Mouse (Mus musculus) kidney, embryonic 15.5 days (tissue): ENCODE measurements around the gene Zfyve1. TPM values are rescaled to one million over a fixed set of nuclear protein-coding genes. Genes with fewer than 3 reads are reported as not detected.

Experiments
- ATAC-seq: fragments of 200-750 bp; cut with Nextera tagmentation; replicated peaks from 2 replicates; pipeline ENCODE4 v1.8.0; 2017; ENCODE audit warnings: moderate TSS enrichment; ENCODE audit not compliant: low FRiP score
- H3K27ac ChIP-seq: fragments of 300-500 bp; sonication (generic); 2 replicates; pipeline ENCODE4 v1.5.1; 2015; ENCODE audit warnings: mild to moderate bottlenecking, inconsistent platforms
- H3K27me3 ChIP-seq: fragments of 300-500 bp; sonication (generic); 2 replicates; pipeline ENCODE4 v1.6.1; 2015; ENCODE audit warnings: inconsistent platforms
- H3K36me3 ChIP-seq: fragments of 300-500 bp; sonication (generic); 2 replicates; pipeline ENCODE4 v1.6.1; 2015; ENCODE audit warnings: inconsistent platforms
- H3K4me1 ChIP-seq: fragments of 300-500 bp; sonication (generic); 2 replicates; pipeline ENCODE4 v1.6.1; 2015; ENCODE audit warnings: inconsistent platforms
- H3K4me2 ChIP-seq: fragments of 300-500 bp; sonication (generic); 2 replicates; pipeline ENCODE4 v1.6.1; 2015; ENCODE audit warnings: moderate library complexity, mild to moderate bottlenecking, inconsistent platforms
- H3K4me3 ChIP-seq: fragments of 300-500 bp; sonication (generic); replicated peaks from 2 replicates; pipeline ENCODE4 v1.5.1; 2015; ENCODE audit warnings: mild to moderate bottlenecking, inconsistent platforms
- H3K9ac ChIP-seq: fragments of 300-500 bp; sonication (generic); 2 replicates; pipeline ENCODE4 v1.6.1; 2015; ENCODE audit warnings: mild to moderate bottlenecking, inconsistent platforms
- H3K9me3 ChIP-seq: fragments of 300-500 bp; sonication (generic); replicated peaks from 2 replicates; pipeline ENCODE4 v1.6.1; 2016; ENCODE audit warnings: inconsistent platforms
- WGBS: fragments of 180-500 bp; shearing (Covaris S2); methylation state at CpG from one replicate; pipeline ENCODE4 v1.1.7; 2015; ENCODE audit warnings: mixed read lengths; 5-methylcytosine and 5-hydroxymethylcytosine counted together
- polyA plus RNA-seq: library from polyadenylated mRNA; unstranded; fragments of >200 nt; fragmentation: Nextera tagmentation; extraction: Ambion mirVana; gene quantifications from 2 replicates; pipeline ENCODE4 v1.2.1, GENCODE M21; 2015

Gene Zfyve1
- polyA plus RNA-seq, 1 experiment from 2014 or later = 20.1 TPM

DNA sequence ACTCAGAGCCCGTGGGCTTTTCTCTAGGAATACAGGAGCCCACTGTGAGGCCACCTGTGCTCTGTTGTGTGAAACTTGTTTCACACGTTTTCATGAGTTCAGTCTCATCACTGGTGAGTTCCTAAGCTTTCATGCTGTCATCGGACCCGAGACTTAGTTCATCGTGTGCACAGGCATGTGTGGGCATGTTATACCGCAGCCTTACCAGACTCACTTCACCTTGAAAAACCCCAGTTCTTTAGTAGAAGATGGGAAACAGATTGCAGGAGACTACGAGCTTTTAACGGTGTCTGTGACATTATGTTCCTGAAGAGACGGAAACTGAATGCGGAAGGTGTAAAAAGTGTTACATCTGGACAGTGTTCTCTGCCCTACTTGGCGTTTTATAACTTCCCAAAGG, 61.6 kb downstream of the Zfyve1 start:
- H3K36me3 ChIP-seq = peaks cover 88% of the 10 kb centered on the region
- no peaks in the 10 kb centered on the region for H3K27me3 ChIP-seq
- H3K4me1 ChIP-seq = 0 out of 2 replicates have a peak, but pooled peaks cover 4% of the 10 kb centered on the region
- H3K27ac ChIP-seq = no peak overlapping the region
- no peak overlapping the region for H3K9ac ChIP-seq
- H3K4me2 ChIP-seq = no peak overlapping the region
- H3K4me3 ChIP-seq = no peak overlapping the region
- no peaks in the 10 kb centered on the region for H3K9me3 ChIP-seq
- WGBS = 87% methylated on average over 11 of the region's 11 CpGs
- no peak for ATAC-seq

DNA sequence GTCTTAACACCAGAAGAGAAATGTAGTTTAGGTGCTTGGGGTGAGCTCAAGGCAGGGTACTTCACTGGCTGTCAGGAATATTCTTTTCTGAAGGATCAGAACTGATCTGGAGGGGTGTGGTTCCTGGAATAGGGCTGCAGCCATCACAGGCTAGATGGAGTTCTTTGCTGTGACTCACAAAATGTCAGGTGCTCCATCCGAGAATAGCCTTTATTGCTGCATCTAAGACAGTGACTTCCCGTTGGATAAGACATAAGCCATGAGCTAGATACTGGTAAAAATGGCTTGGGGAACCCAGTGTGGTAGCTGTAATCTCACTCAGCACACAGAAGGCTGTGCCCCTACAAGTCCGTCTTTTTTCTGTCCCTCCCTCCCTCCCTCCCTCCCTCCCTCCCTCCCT, 62.8 kb downstream of the Zfyve1 start:
- Histone ChIP-seq H3K4me1 (0 out of 2 replicates have a peak, but pooled peaks cover 4% of the 10 kb centered on the region), H3K9me3 (no peaks in the 10 kb centered on the region), H3K4me3 (no peak overlapping the region), H3K27ac (no peak overlapping the region), H3K36me3 (peaks cover 81% of the 10 kb centered on the region), H3K4me2 (no peak overlapping the region), H3K27me3 (no peaks in the 10 kb centered on the region), H3K9ac (no peak overlapping the region)
- WGBS = 74% methylated on average over 3 of the region's 3 CpGs
- no peak for ATAC-seq

DNA sequence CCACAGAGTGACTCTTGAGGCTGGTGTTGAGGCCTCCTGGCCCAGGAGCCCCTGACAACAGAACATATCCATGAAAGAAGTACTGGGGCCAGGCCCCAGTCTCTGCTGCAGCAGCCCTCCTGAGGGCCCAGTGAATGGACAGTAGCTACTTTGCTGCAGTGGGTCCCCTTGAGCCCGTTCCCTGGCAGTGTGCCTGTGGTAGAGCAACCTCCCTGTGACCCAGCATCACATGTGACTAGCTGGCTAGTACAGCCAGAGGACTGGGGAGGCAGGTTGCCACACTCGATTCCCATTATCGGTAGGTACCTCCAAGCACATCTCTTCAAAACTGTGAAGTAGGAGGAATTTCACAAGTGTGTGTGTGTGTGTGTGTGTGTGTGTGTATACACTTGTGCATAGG, 64.1 kb downstream of the Zfyve1 start:
- H3K4me1 ChIP-seq = 0 out of 2 replicates have a peak, but pooled peaks cover 4% of the 10 kb centered on the region
- WGBS = 95% methylated on average over 3 of the region's 3 CpGs
- H3K9me3 ChIP-seq = no peaks in the 10 kb centered on the region
- ATAC-seq = no peak
- H3K27ac ChIP-seq = no peak overlapping the region
- H3K4me3 ChIP-seq = no peak overlapping the region
- H3K27me3 ChIP-seq = no peaks in the 10 kb centered on the region
- no peak overlapping the region for H3K4me2 ChIP-seq
- H3K36me3 ChIP-seq = peaks cover 69% of the 10 kb centered on the region
- no peak overlapping the region for H3K9ac ChIP-seq

DNA sequence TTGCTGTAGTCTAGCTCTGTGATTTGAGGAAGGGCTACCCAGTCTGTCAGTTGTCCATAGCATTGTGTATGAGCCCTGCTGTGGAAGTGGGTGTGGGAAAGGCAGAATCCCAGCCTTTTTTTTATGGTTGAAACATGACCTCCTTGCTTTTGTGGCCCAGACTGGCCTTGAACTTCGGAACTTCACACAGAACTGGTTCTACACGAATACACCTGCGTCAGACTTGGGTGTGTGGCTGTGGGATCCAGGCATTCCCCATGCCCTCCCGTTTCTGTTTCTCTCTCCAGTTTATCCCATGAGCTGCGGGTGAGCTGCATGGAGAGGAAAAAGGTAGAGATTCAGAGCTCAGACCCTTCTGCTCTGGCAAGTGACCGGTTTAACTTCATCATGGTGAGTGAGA, 65.0 kb downstream of the Zfyve1 start:
- ATAC-seq = no peak
- Histone ChIP-seq H3K9ac (no peak overlapping the region), H3K27ac (no peak overlapping the region)

DNA sequence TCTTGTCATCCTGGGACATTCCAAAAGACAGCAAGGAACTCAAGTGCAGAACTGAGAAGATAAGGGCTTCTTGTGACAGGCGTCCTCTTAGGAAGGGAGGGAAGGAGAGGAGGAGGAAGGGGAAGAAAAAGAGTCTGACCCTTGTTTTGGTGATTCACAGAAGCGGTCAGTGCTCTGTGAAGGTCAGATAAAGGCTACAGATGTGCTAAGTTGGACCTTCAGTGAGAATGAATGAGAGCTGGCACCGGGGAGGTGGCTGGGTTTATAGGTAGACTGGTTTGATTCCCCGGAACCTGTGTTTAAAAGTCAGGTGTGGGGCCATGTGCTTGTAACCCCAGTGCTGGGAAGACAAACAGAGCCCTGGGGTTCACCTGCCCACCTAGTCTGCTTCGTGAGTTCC, 68.4 kb downstream of the Zfyve1 start:
- 87% methylated on average over 5 of the region's 5 CpGs for WGBS
- ATAC-seq = no peak
- no peaks in the 10 kb centered on the region for H3K27me3 ChIP-seq
- peaks cover 5% of the 10 kb centered on the region; the same call in 1 of the 2 replicates for H3K4me1 ChIP-seq
- H3K9ac ChIP-seq = no peak overlapping the region
- H3K27ac ChIP-seq = no peak overlapping the region
- no peak overlapping the region for H3K4me3 ChIP-seq
- H3K36me3 ChIP-seq = peaks cover 40% of the 10 kb centered on the region
- H3K4me2 ChIP-seq = no peak overlapping the region
- no peaks in the 10 kb centered on the region for H3K9me3 ChIP-seq

More for the DNA sequence above, 65.0 kb downstream of the Zfyve1 start:
- H3K9me3 ChIP-seq = no peaks in the 10 kb centered on the region
- WGBS = 88% methylated on average over 6 of the region's 6 CpGs
- H3K36me3 ChIP-seq = peaks cover 62% of the 10 kb centered on the region
- no peak overlapping the region for H3K4me3 ChIP-seq
- no peaks in the 10 kb centered on the region for H3K27me3 ChIP-seq
- 0 out of 2 replicates have a peak, but pooled peaks cover 4% of the 10 kb centered on the region for H3K4me1 ChIP-seq
- no peak overlapping the region for H3K4me2 ChIP-seq

DNA sequence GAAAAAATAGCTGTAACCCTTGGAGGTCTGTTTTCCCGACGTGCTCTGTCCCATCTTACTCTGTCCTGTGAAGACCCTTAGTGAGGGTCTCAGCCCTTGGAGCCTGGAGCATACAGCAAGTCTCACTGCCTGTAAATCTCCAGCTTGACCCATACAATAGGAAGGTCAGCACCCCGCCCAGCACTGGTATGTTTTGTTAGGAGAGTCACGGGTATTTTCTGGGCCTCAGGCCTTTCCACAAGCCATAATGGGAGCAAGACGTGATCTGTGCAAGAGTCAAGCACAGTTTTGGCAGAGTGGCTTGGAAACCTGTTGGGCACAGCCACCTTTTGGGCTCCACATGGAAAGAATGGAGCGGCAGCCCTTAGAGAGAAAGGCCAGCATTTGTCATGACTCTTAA, 69.2 kb downstream of the Zfyve1 start:
- H3K4me1 ChIP-seq = peaks cover 6% of the 10 kb centered on the region; the same call in 1 of the 2 replicates
- no peak overlapping the region for H3K9ac ChIP-seq
- H3K4me2 ChIP-seq = no peak overlapping the region
- no peaks in the 10 kb centered on the region for H3K27me3 ChIP-seq
- H3K4me3 ChIP-seq = no peak overlapping the region
- H3K9me3 ChIP-seq = no peaks in the 10 kb centered on the region
- ATAC-seq = no peak
- no peak overlapping the region for H3K27ac ChIP-seq
- H3K36me3 ChIP-seq = peaks cover 33% of the 10 kb centered on the region
- 55% methylated on average over 6 of the region's 6 CpGs for WGBS

DNA sequence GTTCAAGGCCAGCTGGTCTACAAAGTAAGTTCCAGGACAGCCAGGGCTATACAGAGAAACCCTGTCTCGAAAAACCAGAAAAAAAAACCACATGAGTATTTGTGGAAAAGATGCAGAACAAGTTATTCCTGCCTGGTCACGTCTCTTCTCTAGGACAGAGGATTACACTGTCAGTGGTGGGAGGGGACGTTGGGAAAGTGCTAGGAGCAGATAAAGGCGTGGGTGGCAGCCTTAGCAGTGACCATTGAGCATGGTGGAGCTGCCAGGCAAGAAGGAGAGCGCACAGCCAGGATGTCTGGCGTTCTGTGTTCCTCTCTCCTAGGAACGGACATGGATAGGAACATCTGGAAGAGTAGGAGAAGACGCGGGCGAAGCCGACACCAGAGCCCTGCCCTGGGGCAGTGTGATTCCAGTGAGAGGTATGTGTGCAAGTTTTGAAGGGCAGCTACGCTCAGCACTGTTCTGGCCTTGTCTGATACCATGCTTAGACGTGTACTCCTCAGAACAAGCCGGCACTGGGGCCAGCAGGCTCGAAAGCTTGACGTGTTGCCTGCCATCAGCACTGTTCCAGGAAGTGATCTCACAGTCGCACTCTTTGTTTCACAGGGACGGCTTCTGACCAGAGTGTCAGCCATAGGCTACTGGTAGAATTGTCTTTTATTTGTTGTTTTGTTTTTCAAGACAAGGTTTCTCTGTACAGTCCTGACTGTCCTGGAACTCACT, 71.0 kb downstream of the Zfyve1 start:
- Histone ChIP-seq H3K4me2 (no peak overlapping the region), H3K4me1 (peaks cover 17% of the 10 kb centered on the region), H3K27me3 (no peaks in the 10 kb centered on the region), H3K27ac (no peak overlapping the region), H3K36me3 (peaks cover 16% of the 10 kb centered on the region; the same call in 1 of the 2 replicates), H3K9me3 (no peaks in the 10 kb centered on the region), H3K9ac (no peak overlapping the region), H3K4me3 (no peak overlapping the region)
- ATAC-seq = no peak
- 80% methylated on average over 18 of the region's 18 CpGs for WGBS

DNA sequence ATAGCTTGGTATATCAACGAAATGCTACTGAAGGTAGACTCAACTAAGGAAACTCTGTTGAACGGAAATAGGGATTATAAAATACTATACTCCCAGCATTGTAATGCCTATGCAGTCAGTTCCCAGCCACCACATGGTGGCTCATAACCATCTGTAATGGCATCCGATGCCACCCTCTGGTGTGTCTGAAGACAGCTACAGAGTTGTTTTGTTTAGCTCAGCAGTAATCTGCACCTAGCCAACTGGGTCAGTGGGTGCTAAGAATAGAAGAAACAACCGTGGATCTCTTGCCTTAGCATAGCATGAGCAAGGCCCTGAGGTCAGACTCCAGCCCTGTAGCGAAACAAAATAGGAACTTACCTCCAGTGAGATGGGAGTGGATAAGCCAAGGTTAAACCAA, 72.7 kb downstream of the Zfyve1 start:
- Histone ChIP-seq H3K36me3 (peaks cover 6% of the 10 kb centered on the region; the same call in 1 of the 2 replicates), H3K4me1 (peaks cover 19% of the 10 kb centered on the region), H3K4me3 (no peak overlapping the region), H3K4me2 (no peak overlapping the region), H3K9ac (no peak overlapping the region), H3K27me3 (no peaks in the 10 kb centered on the region), H3K27ac (no peak overlapping the region), H3K9me3 (no peaks in the 10 kb centered on the region)
- ATAC-seq = no peak
- 76% methylated on average over 5 of the region's 5 CpGs for WGBS

DNA sequence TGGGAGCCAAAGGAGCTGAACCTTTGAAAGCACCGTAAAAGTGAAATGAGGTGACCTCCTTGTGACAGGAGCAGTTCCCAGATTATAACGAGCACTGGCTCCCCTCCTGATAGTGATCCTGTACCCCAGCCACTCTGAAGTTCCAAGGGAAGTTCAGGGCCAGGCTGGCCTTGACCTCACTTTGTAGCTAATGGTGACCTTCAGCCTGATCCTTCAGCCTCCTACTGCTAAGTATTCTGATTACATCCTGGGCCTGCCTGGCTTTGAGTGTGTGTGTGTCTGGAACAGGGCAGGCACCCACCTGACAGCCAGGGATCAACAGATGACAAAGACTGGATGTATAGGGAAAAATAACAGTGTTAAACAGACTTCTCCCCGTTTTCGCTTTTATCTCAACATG, 73.1 kb downstream of the Zfyve1 start:
- Histone ChIP-seq H3K4me2 (no peak overlapping the region), H3K27me3 (no peaks in the 10 kb centered on the region), H3K27ac (no peak overlapping the region), H3K36me3 (peaks cover 6% of the 10 kb centered on the region; the same call in 1 of the 2 replicates), H3K9ac (no peak overlapping the region), H3K9me3 (no peaks in the 10 kb centered on the region), H3K4me1 (peaks cover 19% of the 10 kb centered on the region), H3K4me3 (no peak overlapping the region)
- ATAC-seq = no peak
- 63% methylated on average over 4 of the region's 4 CpGs for WGBS

DNA sequence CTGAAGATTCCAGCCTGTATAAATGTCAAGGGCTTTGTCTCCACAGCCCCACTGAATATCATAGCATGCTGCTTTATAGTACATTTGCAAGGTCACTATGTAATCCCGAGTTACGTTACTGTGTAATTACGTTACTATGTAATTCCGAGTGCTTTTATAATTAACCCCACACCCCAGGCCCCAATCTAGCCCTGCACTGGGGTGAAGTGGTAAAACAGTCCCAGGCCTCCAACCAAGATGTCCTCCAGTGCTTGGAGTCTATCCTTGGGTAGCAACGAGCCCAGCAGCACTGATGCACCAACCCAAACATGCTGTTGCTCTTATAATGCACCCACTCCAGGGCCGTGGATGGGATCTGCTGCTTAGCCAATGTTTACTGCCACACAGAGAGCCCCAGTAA, 74.0 kb downstream of the Zfyve1 start:
- Histone ChIP-seq H3K4me2 (no peak overlapping the region), H3K9ac (no peak overlapping the region), H3K9me3 (no peaks in the 10 kb centered on the region), H3K4me3 (no peak overlapping the region), H3K36me3 (peaks cover 6% of the 10 kb centered on the region; the same call in 1 of the 2 replicates), H3K27me3 (no peaks in the 10 kb centered on the region), H3K27ac (no peak overlapping the region), H3K4me1 (peaks cover 19% of the 10 kb centered on the region)
- 86% methylated on average over 6 of the region's 6 CpGs for WGBS
- no peak for ATAC-seq

DNA sequence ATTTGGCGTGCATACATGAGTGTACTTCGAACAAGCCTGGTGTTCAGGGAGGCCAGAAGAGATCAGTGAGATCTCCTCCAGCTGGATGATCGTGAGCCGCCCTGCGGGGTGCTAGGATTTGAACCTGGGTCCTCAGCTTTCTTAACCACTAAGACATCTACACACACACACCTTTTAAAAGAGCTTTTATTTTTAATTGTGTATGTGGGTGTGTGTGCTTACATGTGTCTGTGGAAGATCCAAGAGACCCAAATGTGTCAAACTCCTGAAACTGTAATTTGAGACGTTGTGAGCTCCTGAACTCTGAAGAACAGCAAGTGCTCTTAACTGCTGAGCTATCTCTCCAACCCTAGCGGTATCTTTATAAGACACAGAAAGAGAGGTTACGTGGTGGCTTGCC, 75.9 kb downstream of the Zfyve1 start:
- Histone ChIP-seq H3K36me3 (no peaks in the 10 kb centered on the region), H3K4me1 (peaks cover 19% of the 10 kb centered on the region), H3K4me3 (peak overlapping the region; percentile 79), H3K4me2 (peak overlapping the region; percentile 66), H3K27ac (peak overlapping the region; percentile 80; the same call in 1 of the 2 replicates), H3K27me3 (no peaks in the 10 kb centered on the region), H3K9me3 (no peaks in the 10 kb centered on the region), H3K9ac (peak overlapping the region; percentile 63; the same call in 1 of the 2 replicates)
- WGBS = 49% methylated on average over 8 of the region's 8 CpGs
- ATAC-seq = no peak

DNA sequence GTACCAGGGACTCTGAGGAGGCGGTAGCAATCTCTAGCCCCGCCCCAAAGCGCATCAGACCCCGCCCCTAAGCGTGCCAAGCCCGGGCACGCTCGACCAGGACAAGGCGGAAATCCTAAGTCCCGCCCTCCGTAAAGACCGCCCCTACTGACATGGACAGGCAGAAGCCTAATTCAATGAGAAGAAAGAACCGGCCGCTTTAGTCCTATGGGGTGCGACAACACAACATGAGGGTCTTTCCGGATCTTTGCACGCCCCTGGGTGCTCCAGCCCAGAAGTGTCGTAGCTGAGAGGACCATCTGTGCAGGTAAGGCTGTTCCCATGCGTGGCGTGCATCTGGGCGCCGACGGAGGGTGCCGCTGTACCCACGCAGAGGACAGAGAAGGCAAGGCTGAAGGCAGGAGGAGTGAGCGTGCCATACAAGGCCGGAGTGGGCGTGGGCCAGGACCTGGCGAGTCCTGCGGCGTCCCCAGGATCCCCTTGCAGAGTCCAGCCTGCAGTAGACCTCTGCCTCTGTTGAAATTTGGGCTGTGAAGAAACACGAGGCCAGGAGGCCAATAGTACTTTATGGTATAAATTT, 76.6 kb downstream of the Zfyve1 start, which contains the start of gene Dcaf4:
TSS of gene Dcaf4 (plus strand) at position 156 of the 580 bp plus-strand sequence.
- peak within 1 kb of the TSS; percentile 66 for H3K4me2 ChIP-seq
- peak within 1 kb of the TSS; percentile 79 for H3K4me3 ChIP-seq
- no peaks in the 10 kb centered on the region for H3K27me3 ChIP-seq
- WGBS = under 1% methylated on average over 32 of the region's 32 CpGs
- ATAC-seq = peak; percentile 99
- peak within 1 kb of the TSS; percentile 80 for H3K27ac ChIP-seq
- no peaks in the 10 kb centered on the region for H3K9me3 ChIP-seq
- H3K36me3 ChIP-seq = no peaks in the 10 kb centered on the region
- peak within 1 kb of the TSS; percentile 63 for H3K9ac ChIP-seq
- peaks cover 16% of the 10 kb centered on the region for H3K4me1 ChIP-seq
